Mouse (Mus musculus) forebrain, embryonic 11.5 days (tissue): ENCODE data around the gene Amn1. TPM values are rescaled to one million over a fixed set of nuclear protein-coding genes. Genes with fewer than 3 reads are reported as not detected.

Experiments
- ATAC-seq: fragments of 200-750 bp; cut with Nextera tagmentation; replicated peaks from 2 replicates; pipeline ENCODE4 v1.8.0; 2017; ENCODE audit warnings: moderate TSS enrichment; ENCODE audit not compliant: low FRiP score
- DNase-seq: peaks from one replicate; pipeline ENCODE4 v3.0.0-alpha.2; 2017; ENCODE audit warnings: low spot score
- H3K27ac ChIP-seq: fragments of 300-500 bp; sonication (generic); 2 replicates; pipeline ENCODE4 v1.5.1; 2014; ENCODE audit warnings: low read depth, low read length
- H3K27me3 ChIP-seq: fragments of 300-500 bp; sonication (generic); 2 replicates; pipeline ENCODE4 v1.6.1; 2014; ENCODE audit warnings: mild to moderate bottlenecking, low read length, mixed read lengths; ENCODE audit not compliant: control insufficient read depth, insufficient read depth
- H3K36me3 ChIP-seq: fragments of 300-500 bp; sonication (generic); 2 replicates; pipeline ENCODE4 v1.6.1; 2014; ENCODE audit warnings: mild to moderate bottlenecking, low read length, moderate library complexity, mixed read lengths; ENCODE audit not compliant: control insufficient read depth, insufficient read depth
- H3K4me1 ChIP-seq: fragments of 300-500 bp; sonication (generic); replicated peaks from 2 replicates; pipeline ENCODE4 v1.6.1; 2014; ENCODE audit warnings: low read length, mixed read lengths; ENCODE audit not compliant: control insufficient read depth, insufficient read depth
- H3K4me2 ChIP-seq: fragments of 300-500 bp; sonication (generic); 2 replicates; pipeline ENCODE4 v1.6.1; 2014; ENCODE audit warnings: low read depth, mild to moderate bottlenecking, low read length, moderate library complexity, mixed read lengths; ENCODE audit not compliant: severe bottlenecking
- H3K4me3 ChIP-seq: fragments of 300-500 bp; sonication (generic); 2 replicates; pipeline ENCODE4 v1.5.1; 2014; ENCODE audit warnings: low read depth, low read length
- H3K9ac ChIP-seq: fragments of 300-500 bp; sonication (generic); 2 replicates; pipeline ENCODE4 v1.6.1; 2014; ENCODE audit warnings: low read length
- H3K9me3 ChIP-seq: fragments of 300-500 bp; sonication (generic); 2 replicates; pipeline ENCODE4 v1.6.1; 2016; ENCODE audit warnings: low read length, mixed read lengths; ENCODE audit not compliant: control insufficient read depth
- WGBS: fragments of 180-500 bp; shearing (Covaris S2); extraction: QIAGEN DNeasy Blood & Tissue Kit; methylation state at CpG from one replicate; pipeline ENCODE4 v1.1.7; 2014; 5-methylcytosine and 5-hydroxymethylcytosine counted together
- polyA plus RNA-seq: library from polyadenylated mRNA; unstranded; fragments of >200 nt; fragmentation: Nextera tagmentation; extraction: Ambion mirVana; gene quantifications from 2 replicates; pipeline ENCODE4 v1.2.1, GENCODE M21; 2014

The Amn1 gene
- 57.3 and 62.9 TPM in 2 replicates for polyA plus RNA-seq

GRCm38 (mm10) chr6:149188041-149188924 is at the start of gene Amn1:
Amn1 (minus strand) TSS chr6:149188712.
- peak; percentile 99 for ATAC-seq
- H3K27me3 ChIP-seq, result no peaks in the 10 kb centered on the region
- H3K9ac ChIP-seq, result peak within 1 kb of the TSS; percentile 96
- DNase-seq, result peak; percentile 97
- peak within 1 kb of the TSS; percentile 70 for H3K4me2 ChIP-seq
- peaks cover 2% of the 10 kb centered on the region; the same call in 1 of the 2 replicates for H3K4me1 ChIP-seq
- H3K27ac ChIP-seq, result peak within 1 kb of the TSS; percentile 90
- H3K9me3 ChIP-seq, result no peaks in the 10 kb centered on the region
- peak within 1 kb of the TSS; percentile 63 for H3K4me3 ChIP-seq
- H3K36me3 ChIP-seq, result no peaks in the 10 kb centered on the region; the same call in 1 of the 2 replicates
- under 1% methylated on average over 34 of the region's 34 CpGs for WGBS

- no peak overlapping the region for H3K9ac ChIP-seq
- H3K9me3 ChIP-seq, result no peaks in the 10 kb centered on the region
- no peak overlapping the region for H3K4me2 ChIP-seq
- DNase-seq, result no peak
- no peaks in the 10 kb centered on the region for H3K4me1 ChIP-seq
- 89% methylated on average over 2 of the region's 2 CpGs for WGBS
- no peak overlapping the region for H3K27ac ChIP-seq
- H3K4me3 ChIP-seq, result no peak overlapping the region
- H3K36me3 ChIP-seq, result no peaks in the 10 kb centered on the region
- ATAC-seq, result no peak
- H3K27me3 ChIP-seq, result no peaks in the 10 kb centered on the region
Observed at GRCm38 (mm10) chr6:149236807-149237206, 48.3 kb upstream of the Amn1 start.

DNA sequence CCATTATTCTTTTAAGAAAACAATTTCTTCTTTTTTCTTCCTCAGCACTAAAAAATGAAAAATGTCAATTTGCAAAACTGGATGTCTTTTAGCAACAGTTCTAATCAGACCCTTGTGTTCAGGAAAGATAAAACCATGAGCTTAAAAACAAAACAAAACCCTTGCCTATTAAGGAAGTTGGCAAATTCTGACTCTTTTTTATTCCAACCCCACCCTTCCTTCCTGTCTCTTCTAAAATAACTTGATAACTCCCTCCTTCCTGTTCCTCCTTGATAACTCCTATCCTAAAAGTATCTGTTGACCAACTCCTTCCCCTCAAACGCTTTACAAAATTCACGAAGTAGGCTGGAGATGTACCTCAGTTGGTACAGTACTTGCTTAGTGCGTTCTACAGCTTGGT is 45.4 kb upstream of the Amn1 start:
- ATAC-seq (no peak), DNase-seq (no peak)
- Histone ChIP-seq H3K4me3 (no peak overlapping the region), H3K4me2 (no peak overlapping the region), H3K4me1 (no peaks in the 10 kb centered on the region), H3K9ac (no peak overlapping the region), H3K9me3 (no peaks in the 10 kb centered on the region), H3K27ac (no peak overlapping the region), H3K27me3 (no peaks in the 10 kb centered on the region), H3K36me3 (no peaks in the 10 kb centered on the region)
- 93% methylated on average over 3 of the region's 3 CpGs for WGBS

DNA sequence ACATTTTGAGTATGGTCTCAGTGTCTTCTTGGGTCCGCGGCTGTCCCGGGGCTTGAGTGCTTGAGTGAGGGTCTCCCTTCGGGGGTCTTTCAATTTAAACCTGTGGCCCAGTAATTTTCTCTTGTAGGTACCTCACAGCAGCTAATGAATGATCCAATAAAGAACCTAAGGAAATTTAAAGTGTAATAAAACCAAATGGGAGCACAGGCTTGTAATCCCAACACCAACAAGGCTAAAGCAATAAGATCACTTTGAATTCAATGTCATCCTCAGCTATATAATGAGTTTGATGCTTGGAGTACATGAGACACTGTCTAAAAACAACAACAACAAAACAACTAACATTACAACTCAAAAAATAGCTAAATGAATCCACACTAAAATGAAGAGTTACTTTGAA is 36.2 kb upstream of the Amn1 start:
- DNase-seq, result no peak
- Histone ChIP-seq H3K9ac (no peak overlapping the region), H3K4me2 (no peak overlapping the region), H3K4me1 (no peaks in the 10 kb centered on the region), H3K36me3 (no peaks in the 10 kb centered on the region), H3K27me3 (no peaks in the 10 kb centered on the region), H3K27ac (no peak overlapping the region), H3K9me3 (no peaks in the 10 kb centered on the region), H3K4me3 (no peak overlapping the region)
- WGBS, result 98% methylated on average over 4 of the region's 4 CpGs
- no peak for ATAC-seq

- Histone ChIP-seq H3K4me3 (no peak overlapping the region), H3K4me2 (no peak overlapping the region), H3K27ac (no peak overlapping the region), H3K36me3 (no peaks in the 10 kb centered on the region), H3K9me3 (no peaks in the 10 kb centered on the region), H3K27me3 (no peaks in the 10 kb centered on the region), H3K4me1 (no peaks in the 10 kb centered on the region), H3K9ac (no peak overlapping the region)
- ATAC-seq (no peak), DNase-seq (no peak)
Observed at GRCm38 (mm10) chr6:149221296-149221695, 32.8 kb upstream of the Amn1 start.

GRCm38 (mm10) chr6:149198572-149198971 is 10.1 kb upstream of the Amn1 start:
- Histone ChIP-seq H3K9ac (no peak overlapping the region), H3K27me3 (no peaks in the 10 kb centered on the region), H3K4me2 (no peak overlapping the region), H3K4me1 (no peaks in the 10 kb centered on the region), H3K27ac (no peak overlapping the region), H3K36me3 (no peaks in the 10 kb centered on the region), H3K4me3 (no peak overlapping the region), H3K9me3 (no peaks in the 10 kb centered on the region)
- DNase-seq, result no peak
- ATAC-seq, result no peak

DNA sequence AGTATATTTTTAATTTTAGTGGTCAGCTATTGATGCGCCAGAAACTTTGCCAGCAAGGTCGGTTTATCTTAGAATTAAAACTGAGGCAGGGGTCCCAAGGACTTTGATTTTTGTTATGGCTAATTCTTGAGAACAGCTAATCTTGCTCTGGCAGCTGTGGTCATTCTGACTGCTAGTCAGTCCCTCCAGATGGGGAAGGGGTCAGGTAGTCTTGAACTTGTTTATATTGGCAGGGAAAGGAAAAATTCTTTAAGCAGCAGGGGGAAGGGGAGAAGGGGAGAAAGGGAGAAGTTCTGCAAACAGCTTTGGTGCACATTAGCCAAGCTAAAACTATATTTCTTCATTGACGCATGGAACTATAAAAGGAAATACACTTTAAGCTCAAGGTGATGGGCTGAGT is 8.6 kb upstream of the Amn1 start:
- Histone ChIP-seq H3K36me3 (no peaks in the 10 kb centered on the region), H3K9ac (no peak overlapping the region), H3K27me3 (no peaks in the 10 kb centered on the region), H3K4me3 (no peak overlapping the region), H3K4me2 (no peak overlapping the region), H3K4me1 (no peaks in the 10 kb centered on the region), H3K9me3 (no peaks in the 10 kb centered on the region), H3K27ac (no peak overlapping the region)
- DNase-seq (no peak), ATAC-seq (no peak)
- 77% methylated on average over 3 of the region's 3 CpGs for WGBS

DNA sequence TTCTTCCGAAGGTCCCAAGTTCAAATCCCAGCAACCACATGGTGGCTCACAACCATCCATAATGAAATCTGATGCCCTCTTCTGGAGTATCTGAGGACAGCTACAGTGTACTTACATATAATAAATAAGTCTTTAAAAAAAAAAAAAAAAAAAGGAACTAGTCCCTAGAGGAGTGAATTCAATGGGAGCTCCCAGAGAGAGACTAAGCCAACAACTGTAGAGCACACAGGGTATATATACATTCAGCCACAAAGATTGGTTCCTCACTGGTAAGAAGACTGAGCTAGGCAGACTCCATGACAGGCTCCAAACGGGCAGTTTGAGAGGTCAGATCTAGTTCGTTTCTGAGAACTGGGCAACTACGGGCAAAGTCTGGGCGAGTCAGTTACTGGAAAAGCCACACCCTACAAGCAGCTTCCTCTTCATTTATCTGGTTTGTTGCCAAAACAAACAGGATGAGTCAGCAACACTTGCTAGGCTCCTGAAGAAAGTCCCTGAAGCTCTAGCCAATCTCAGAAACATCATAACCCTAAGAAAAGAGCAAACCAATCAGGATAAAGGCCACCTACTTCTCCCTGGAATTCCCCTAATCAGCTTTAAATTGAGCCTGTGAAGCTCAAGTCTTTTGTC is 4.9 kb upstream of the Amn1 start:
- no peaks in the 10 kb centered on the region for H3K4me1 ChIP-seq
- H3K27me3 ChIP-seq, result no peaks in the 10 kb centered on the region
- H3K4me2 ChIP-seq, result no peak overlapping the region
- no peak overlapping the region for H3K27ac ChIP-seq
- H3K4me3 ChIP-seq, result no peak overlapping the region
- no peak overlapping the region for H3K9ac ChIP-seq
- ATAC-seq (no peak), DNase-seq (no peak)
- H3K36me3 ChIP-seq, result no peaks in the 10 kb centered on the region
- H3K9me3 ChIP-seq, result no peaks in the 10 kb centered on the region
- 67% methylated on average over 5 of the region's 5 CpGs for WGBS
